Mouse (Mus musculus): Measurements from ENCODE around the gene Sem1. TPM values are rescaled to one million over a fixed set of nuclear protein-coding genes. Genes with fewer than 3 reads are reported as not detected.
"Not testable (repeated sequence)": the region's sequence is repeated elsewhere in the genome, so short reads cannot be mapped to it uniquely, and the experiment has no call there.

The Sem1 gene
- polyA plus RNA-seq, 1 experiment from 2014 or later: 93.8 TPM

- Histone ChIP-seq H3K4me3 (ENCODE audit: low read depth, low read length) (no peak overlapping the region), H3K27me3 (ENCODE audit: control insufficient read depth, insufficient read depth, low read depth, low read length) (no peaks in the 10 kb centered on the region), H3K4me2 (ENCODE audit: low read depth, low read length) (no peak overlapping the region), H3K36me3 (ENCODE audit: control insufficient read depth, insufficient read depth) (no peaks in the 10 kb centered on the region), H3K9me3 (replicated peaks; ENCODE audit: control insufficient read depth, low read length) (no peaks in the 10 kb centered on the region), H3K27ac (ENCODE audit: low read length) (no peak overlapping the region), H3K9ac (ENCODE audit: low read depth, low read length) (no peak overlapping the region), H3K4me1 (ENCODE audit: control insufficient read depth, low read depth, low read length) (no peaks in the 10 kb centered on the region)
- 62% methylated on average over 5 of the region's 5 CpGs for WGBS (ENCODE audit: insufficient replicate concordance)
- no peak for ATAC-seq (ENCODE audit: low read depth)
These were observed 41.5 kb downstream of the Sem1 start for GRCm38 (mm10) chr6:6536781-6537466.

DNA sequence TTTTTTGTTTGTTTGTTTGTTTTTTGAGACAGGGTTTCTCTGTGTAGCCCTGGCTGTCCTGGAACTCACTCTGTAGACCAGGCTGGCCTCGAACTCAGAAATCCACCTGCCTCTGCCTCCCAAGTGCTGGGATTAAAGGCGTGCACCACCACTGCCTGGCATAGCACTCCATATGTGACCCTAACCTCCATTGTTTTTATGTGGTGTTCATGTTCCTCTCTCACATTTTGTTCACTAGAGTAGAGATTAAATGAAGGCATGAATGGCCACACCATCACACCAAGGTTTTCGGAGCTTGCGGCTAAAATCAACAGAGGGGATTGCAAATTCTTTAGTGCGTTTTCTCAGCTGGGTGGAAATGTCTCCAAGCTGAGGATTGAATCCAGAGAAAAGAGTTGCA is 42.1 kb downstream of the Sem1 start:
- H3K27ac ChIP-seq (ENCODE audit: low read length); H3K4me3 ChIP-seq (ENCODE audit: low read depth, low read length); H3K9ac ChIP-seq (ENCODE audit: low read depth, low read length); ATAC-seq (ENCODE audit: low read depth); H3K4me2 ChIP-seq (ENCODE audit: low read depth, low read length); H3K27me3 ChIP-seq (ENCODE audit: control insufficient read depth, insufficient read depth, low read depth, low read length); H3K36me3 ChIP-seq (ENCODE audit: control insufficient read depth, insufficient read depth); H3K4me1 ChIP-seq (ENCODE audit: control insufficient read depth, low read depth, low read length); H3K9me3 ChIP-seq (replicated peaks; ENCODE audit: control insufficient read depth, low read length): not testable (repeated sequence)
- WGBS (ENCODE audit: insufficient replicate concordance): 85% methylated on average over 4 of the region's 5 CpGs

All from liver, embryonic 16.5 days (tissue).